Mouse (Mus musculus) neural tube, embryonic 14.5 days (tissue): Measurements from ENCODE around the gene Rab27a. TPM values are rescaled to one million over a fixed set of nuclear protein-coding genes. Genes with fewer than 3 reads are reported as not detected.

Source experiments
- ATAC-seq: fragments of 200-750 bp; cut with Nextera tagmentation; 2 replicates; pipeline ENCODE4 v1.8.0; 2017; ENCODE audit warnings: low read depth, mild to moderate bottlenecking, moderate TSS enrichment, moderate library complexity
- H3K27ac ChIP-seq: fragments of 300-500 bp; sonication (generic); 2 replicates; pipeline ENCODE4 v1.5.1; 2014; ENCODE audit warnings: low read depth, mild to moderate bottlenecking, control low read depth, low read length, moderate library complexity, mixed read lengths
- H3K27me3 ChIP-seq: fragments of 300-500 bp; sonication (generic); 2 replicates; pipeline ENCODE4 v1.6.1; 2014; ENCODE audit warnings: low read length; ENCODE audit not compliant: control insufficient read depth, insufficient read depth
- H3K36me3 ChIP-seq: fragments of 300-500 bp; sonication (generic); 2 replicates; pipeline ENCODE4 v1.6.1; 2014; ENCODE audit warnings: low read length, mixed read lengths; ENCODE audit not compliant: control insufficient read depth, insufficient read depth
- H3K4me1 ChIP-seq: fragments of 300-500 bp; sonication (generic); 2 replicates; pipeline ENCODE4 v1.6.1; 2014; ENCODE audit warnings: low read length; ENCODE audit not compliant: control insufficient read depth, insufficient read depth
- H3K4me2 ChIP-seq: fragments of 300-500 bp; sonication (generic); 2 replicates; pipeline ENCODE4 v1.6.1; 2014; ENCODE audit warnings: mild to moderate bottlenecking, low read depth, low read length, control low read depth
- H3K4me3 ChIP-seq: fragments of 300-500 bp; sonication (generic); 2 replicates; pipeline ENCODE4 v1.5.1; 2014; ENCODE audit warnings: low read depth, low read length, control low read depth, mixed read lengths
- H3K9ac ChIP-seq: fragments of 300-500 bp; sonication (generic); replicated peaks from 2 replicates; pipeline ENCODE4 v1.6.1; 2014; ENCODE audit warnings: low read depth, mild to moderate bottlenecking, control low read depth, low read length, mixed read lengths
- H3K9me3 ChIP-seq: fragments of 300-500 bp; sonication (generic); 2 replicates; pipeline ENCODE4 v1.6.1; 2016; ENCODE audit warnings: low read length; ENCODE audit not compliant: control insufficient read depth
- WGBS: fragments of 180-500 bp; shearing (Covaris S2); extraction: QIAGEN DNeasy Blood & Tissue Kit; methylation state at CpG from one replicate; pipeline ENCODE4 v1.1.7; 2014; 5-methylcytosine and 5-hydroxymethylcytosine counted together
- polyA plus RNA-seq: library from polyadenylated mRNA; unstranded; fragments of >200 nt; fragmentation: Nextera tagmentation; extraction: Ambion mirVana; gene quantifications from 2 replicates; pipeline ENCODE4 v1.2.1, GENCODE M21; 2014

Rab27a gene
- polyA plus RNA-seq, 1 experiment from 2014 or later, result 1.0 TPM

GRCm38 (mm10) chr9:73079801-73080325 is 35.2 kb downstream of the Rab27a start:
- H3K4me3 ChIP-seq, result no peak overlapping the region
- whole genome bisulfite sequencing, result 38% methylated on average over 7 of the region's 7 CpGs
- no peaks in the 10 kb centered on the region for H3K36me3 ChIP-seq

GRCm38 (mm10) chr9:73082291-73083000 is 37.8 kb downstream of the Rab27a start:
- WGBS, result 80% methylated on average over 8 of the region's 8 CpGs

More at GRCm38 (mm10) chr9:73079801-73080325, 35.2 kb downstream of the Rab27a start:
- Histone ChIP-seq H3K9ac (no peak overlapping the region), H3K9me3 (no peaks in the 10 kb centered on the region), H3K27me3 (no peaks in the 10 kb centered on the region), H3K4me1 (no peaks in the 10 kb centered on the region), H3K27ac (no peak overlapping the region), H3K4me2 (no peak overlapping the region)
- ATAC-seq, result no peak

GRCm38 (mm10) chr9:73083956-73084355 is 39.3 kb downstream of the Rab27a start:
- no peak overlapping the region for H3K9ac ChIP-seq
- H3K36me3 ChIP-seq, result no peaks in the 10 kb centered on the region
- H3K4me3 ChIP-seq, result no peak overlapping the region
- no peak overlapping the region for H3K4me2 ChIP-seq
- no peaks in the 10 kb centered on the region for H3K4me1 ChIP-seq
- WGBS, result 73% methylated on average over 6 of the region's 6 CpGs
- no peak overlapping the region for H3K27ac ChIP-seq
- no peak for ATAC-seq
- H3K9me3 ChIP-seq, result no peaks in the 10 kb centered on the region
- H3K27me3 ChIP-seq, result no peaks in the 10 kb centered on the region

More at GRCm38 (mm10) chr9:73082291-73083000, 37.8 kb downstream of the Rab27a start:
- Histone ChIP-seq H3K9me3 (no peaks in the 10 kb centered on the region), H3K4me1 (no peaks in the 10 kb centered on the region), H3K9ac (no peak overlapping the region), H3K27me3 (no peaks in the 10 kb centered on the region), H3K4me2 (no peak overlapping the region), H3K36me3 (no peaks in the 10 kb centered on the region), H3K27ac (no peak overlapping the region), H3K4me3 (no peak overlapping the region)
- no peak for ATAC-seq

GRCm38 (mm10) chr9:73085845-73086244 is 41.2 kb downstream of the Rab27a start:
- ATAC-seq, result no peak
- 86% methylated on average over 6 of the region's 6 CpGs for WGBS
- Histone ChIP-seq H3K4me1 (no peaks in the 10 kb centered on the region), H3K27me3 (no peaks in the 10 kb centered on the region), H3K4me3 (no peak overlapping the region), H3K36me3 (no peaks in the 10 kb centered on the region), H3K4me2 (no peak overlapping the region), H3K27ac (no peak overlapping the region), H3K9me3 (no peaks in the 10 kb centered on the region), H3K9ac (no peak overlapping the region)

GRCm38 (mm10) chr9:73087121-73087520 is 42.5 kb downstream of the Rab27a start:
- no peaks in the 10 kb centered on the region for H3K36me3 ChIP-seq
- no peaks in the 10 kb centered on the region for H3K9me3 ChIP-seq
- no peak overlapping the region for H3K27ac ChIP-seq
- H3K4me3 ChIP-seq, result no peak overlapping the region
- H3K4me2 ChIP-seq, result no peak overlapping the region
- 64% methylated on average over 8 of the region's 8 CpGs for WGBS
- no peak for ATAC-seq
- no peak overlapping the region for H3K9ac ChIP-seq
- no peaks in the 10 kb centered on the region for H3K4me1 ChIP-seq
- H3K27me3 ChIP-seq, result no peaks in the 10 kb centered on the region

- H3K36me3 ChIP-seq, result no peaks in the 10 kb centered on the region
- no peak overlapping the region for H3K4me2 ChIP-seq
- ATAC-seq, result no peak
- no peaks in the 10 kb centered on the region for H3K9me3 ChIP-seq
- H3K9ac ChIP-seq, result no peak overlapping the region
- H3K4me3 ChIP-seq, result no peak overlapping the region
- no peak overlapping the region for H3K27ac ChIP-seq
- H3K4me1 ChIP-seq, result no peaks in the 10 kb centered on the region
- WGBS, result 76% methylated on average over 5 of the region's 5 CpGs
- no peaks in the 10 kb centered on the region for H3K27me3 ChIP-seq
These were observed 42.9 kb downstream of the Rab27a start for GRCm38 (mm10) chr9:73087581-73087980.

- H3K4me3 ChIP-seq, result no peak overlapping the region
- no peaks in the 10 kb centered on the region for H3K4me1 ChIP-seq
- no peak overlapping the region for H3K9ac ChIP-seq
- H3K27me3 ChIP-seq, result no peaks in the 10 kb centered on the region
- no peaks in the 10 kb centered on the region for H3K36me3 ChIP-seq
- WGBS, result 76% methylated on average over 16 of the region's 16 CpGs
- H3K27ac ChIP-seq, result no peak overlapping the region
- no peak for ATAC-seq
- H3K4me2 ChIP-seq, result no peak overlapping the region
- no peaks in the 10 kb centered on the region for H3K9me3 ChIP-seq
These were observed 44.7 kb downstream of the Rab27a start for GRCm38 (mm10) chr9:73089222-73089920.

GRCm38 (mm10) chr9:73090121-73090520 is 45.5 kb downstream of the Rab27a start:
- Histone ChIP-seq H3K27me3 (no peaks in the 10 kb centered on the region), H3K4me2 (no peak overlapping the region), H3K4me1 (no peaks in the 10 kb centered on the region), H3K4me3 (no peak overlapping the region), H3K9me3 (no peaks in the 10 kb centered on the region), H3K36me3 (no peaks in the 10 kb centered on the region), H3K9ac (no peak overlapping the region), H3K27ac (no peak overlapping the region)
- no peak for ATAC-seq
- WGBS, result 74% methylated on average over 10 of the region's 10 CpGs

GRCm38 (mm10) chr9:73091747-73092146 is 47.1 kb downstream of the Rab27a start:
- no peaks in the 10 kb centered on the region for H3K4me1 ChIP-seq
- no peak overlapping the region for H3K4me2 ChIP-seq
- H3K9me3 ChIP-seq, result no peaks in the 10 kb centered on the region
- no peaks in the 10 kb centered on the region for H3K36me3 ChIP-seq
- ATAC-seq, result no peak
- H3K27ac ChIP-seq, result no peak overlapping the region
- 0% methylated on average over 1 of the region's 1 CpGs for WGBS
- no peak overlapping the region for H3K9ac ChIP-seq
- H3K27me3 ChIP-seq, result no peaks in the 10 kb centered on the region
- H3K4me3 ChIP-seq, result no peak overlapping the region
